Mouse (Mus musculus): ENCODE measurements at regions not wholly inside any gene's neighbourhood (a gene's known extent, or its start where the extent isn't known, plus 50 kb on each side); places are given as distances from the start of the nearest gene placed in this dataset.

GRCm38 (mm10) chr5:12910741-12911140 is 214.5 kb upstream of the Sema3a start:
- ATAC-seq (ENCODE audit: low FRiP score, low TSS enrichment) = no peak
- no peak for TF ChIP-seq EP300 (optimal IDR thresholded peaks at IDR 0.05)
- TF ChIP-seq CTCF (IDR thresholded peaks at IDR 0.05; ENCODE audit: low read depth) = no peak
- no peak for DNase-seq (ENCODE audit: low spot score)
- no peak overlapping the region for H3K9ac ChIP-seq (ENCODE audit: low read length)
- H3K36me3 ChIP-seq (ENCODE audit: control insufficient read depth, insufficient read depth, low read length) = no peaks in the 10 kb centered on the region
- no peak overlapping the region for H3K4me2 ChIP-seq (replicated peaks; ENCODE audit: low read depth)
- no peaks in the 10 kb centered on the region for H3K9me3 ChIP-seq (ENCODE audit: control insufficient read depth, low read length)
- H3K27ac ChIP-seq (replicated peaks) = no peak overlapping the region
- no peaks in the 10 kb centered on the region for H3K4me1 ChIP-seq (replicated peaks; ENCODE audit: control insufficient read depth, insufficient read depth)
- H3K4me3 ChIP-seq (ENCODE audit: low read depth, low read length) = no peak overlapping the region
- no peaks in the 10 kb centered on the region for H3K27me3 ChIP-seq (ENCODE audit: control insufficient read depth, insufficient read depth, low read length)

DNA sequence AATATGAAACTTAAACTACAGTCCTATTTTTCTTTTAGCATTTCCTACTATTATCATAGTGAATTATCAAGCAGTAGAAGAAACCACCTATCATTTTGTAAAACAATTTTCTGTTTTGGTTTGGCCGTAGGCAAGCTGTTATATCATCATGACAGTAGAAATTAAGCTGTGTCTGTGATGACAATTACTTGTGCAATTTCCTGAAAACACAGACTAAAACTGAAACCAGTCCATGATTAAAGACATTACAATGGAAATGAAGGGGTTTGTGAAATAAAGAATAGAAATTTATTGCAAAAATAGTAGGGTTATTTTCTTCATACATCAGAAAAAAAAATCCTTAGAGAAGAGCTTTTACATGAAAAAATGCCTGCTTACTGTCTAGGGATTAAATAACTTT is 210.8 kb upstream of the Sema3a start:
- Histone ChIP-seq H3K4me3 (ENCODE audit: low read depth, low read length) (no peak overlapping the region), H3K27ac (replicated peaks) (no peak overlapping the region), H3K4me2 (replicated peaks; ENCODE audit: low read depth) (no peak overlapping the region), H3K4me1 (replicated peaks; ENCODE audit: control insufficient read depth, insufficient read depth) (no peaks in the 10 kb centered on the region), H3K27me3 (ENCODE audit: control insufficient read depth, insufficient read depth, low read length) (no peaks in the 10 kb centered on the region), H3K9me3 (ENCODE audit: control insufficient read depth, low read length) (no peaks in the 10 kb centered on the region), H3K36me3 (ENCODE audit: control insufficient read depth, insufficient read depth, low read length) (no peaks in the 10 kb centered on the region), H3K9ac (ENCODE audit: low read length) (no peak overlapping the region)
- WGBS = 58% methylated on average over 1 of the region's 1 CpGs
- DNase-seq (ENCODE audit: low spot score) (no peak), ATAC-seq (ENCODE audit: low FRiP score, low TSS enrichment) (no peak)
- TF ChIP-seq CTCF (IDR thresholded peaks at IDR 0.05; ENCODE audit: low read depth) (no peak), EP300 (optimal IDR thresholded peaks at IDR 0.05) (no peak)

DNA sequence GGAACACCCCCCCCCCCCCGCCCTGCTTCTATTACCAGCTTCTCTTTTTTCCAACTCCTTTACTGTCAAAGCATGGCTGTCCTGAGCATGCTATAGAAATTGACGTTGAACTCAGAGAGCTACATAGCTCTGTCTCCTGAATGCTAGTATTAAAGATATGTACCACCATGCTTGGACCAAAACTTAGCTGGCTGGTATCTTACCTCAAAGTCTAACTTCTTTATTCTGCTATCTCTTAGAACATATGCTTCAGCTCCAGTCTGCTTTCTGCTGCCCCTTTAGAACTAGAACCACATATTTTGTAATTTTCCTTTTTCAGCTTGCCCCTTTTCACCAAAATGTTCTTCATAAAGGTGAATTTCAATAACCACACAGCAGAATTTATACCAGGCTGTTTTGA is 205.9 kb upstream of the Sema3a start:
- H3K4me2 ChIP-seq (replicated peaks; ENCODE audit: low read depth) = no peak overlapping the region
- no peaks in the 10 kb centered on the region for H3K4me1 ChIP-seq (replicated peaks; ENCODE audit: control insufficient read depth, insufficient read depth)
- WGBS = 81% methylated on average over 2 of the region's 2 CpGs
- TF ChIP-seq CTCF (IDR thresholded peaks at IDR 0.05; ENCODE audit: low read depth) (no peak), EP300 (optimal IDR thresholded peaks at IDR 0.05) (no peak)
- no peak overlapping the region for H3K9ac ChIP-seq (ENCODE audit: low read length)
- ATAC-seq (ENCODE audit: low FRiP score, low TSS enrichment) (no peak), DNase-seq (ENCODE audit: low spot score) (no peak)
- no peaks in the 10 kb centered on the region for H3K9me3 ChIP-seq (ENCODE audit: control insufficient read depth, low read length)
- no peaks in the 10 kb centered on the region for H3K27me3 ChIP-seq (ENCODE audit: control insufficient read depth, insufficient read depth, low read length)
- no peak overlapping the region for H3K4me3 ChIP-seq (ENCODE audit: low read depth, low read length)
- H3K36me3 ChIP-seq (ENCODE audit: control insufficient read depth, insufficient read depth, low read length) = no peaks in the 10 kb centered on the region
- H3K27ac ChIP-seq (replicated peaks) = no peak overlapping the region

DNA sequence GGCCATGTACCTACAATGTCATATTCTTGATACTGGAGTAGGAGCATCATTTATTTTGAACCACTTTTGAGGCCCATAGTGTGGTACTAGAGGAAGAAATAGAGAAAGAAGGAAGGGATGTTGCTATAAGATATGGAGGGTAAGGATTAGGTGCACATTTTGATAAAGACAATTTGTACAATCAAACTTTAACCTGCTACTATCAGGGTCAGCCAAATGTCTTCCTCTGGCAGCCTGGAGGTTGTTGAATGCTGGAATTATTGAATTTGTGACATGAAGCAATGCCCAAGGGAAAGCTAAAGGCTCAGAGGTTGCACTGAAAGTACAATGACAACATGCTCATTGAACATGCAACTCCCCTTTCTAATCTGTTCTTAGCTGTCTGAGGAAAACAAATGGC is 202.3 kb upstream of the Sema3a start:
- DNase-seq (ENCODE audit: low spot score) = no peak
- no peak for ATAC-seq (ENCODE audit: low FRiP score, low TSS enrichment)
- no peaks in the 10 kb centered on the region for H3K9me3 ChIP-seq (ENCODE audit: control insufficient read depth, low read length)
- TF ChIP-seq EP300 (optimal IDR thresholded peaks at IDR 0.05) (no peak), CTCF (IDR thresholded peaks at IDR 0.05; ENCODE audit: low read depth) (no peak)
- no peak overlapping the region for H3K4me2 ChIP-seq (replicated peaks; ENCODE audit: low read depth)
- H3K36me3 ChIP-seq (ENCODE audit: control insufficient read depth, insufficient read depth, low read length) = no peaks in the 10 kb centered on the region
- no peaks in the 10 kb centered on the region for H3K27me3 ChIP-seq (ENCODE audit: control insufficient read depth, insufficient read depth, low read length)
- H3K27ac ChIP-seq (replicated peaks) = no peak overlapping the region
- H3K4me3 ChIP-seq (ENCODE audit: low read depth, low read length) = no peak overlapping the region
- no peaks in the 10 kb centered on the region for H3K4me1 ChIP-seq (replicated peaks; ENCODE audit: control insufficient read depth, insufficient read depth)
- no peak overlapping the region for H3K9ac ChIP-seq (ENCODE audit: low read length)

DNA sequence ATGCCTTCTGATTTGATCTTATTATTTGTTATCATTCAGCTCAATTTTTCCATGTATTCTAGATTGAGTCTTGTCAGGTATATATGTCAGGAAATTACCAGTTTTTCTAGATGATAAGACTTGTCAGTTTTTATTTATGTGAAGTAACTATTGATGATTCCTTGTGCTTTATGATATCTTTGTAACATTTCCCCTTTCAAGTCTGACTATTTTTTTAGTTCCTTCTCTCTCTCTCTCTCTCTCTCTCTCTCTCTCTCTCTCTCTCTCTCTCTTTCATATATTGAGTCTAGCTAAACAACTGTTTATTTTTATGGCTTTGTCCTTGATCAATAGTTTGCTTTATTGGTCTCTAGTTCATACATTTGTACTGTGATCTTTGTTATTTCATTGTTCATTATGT is 199.7 kb upstream of the Sema3a start:
- TF ChIP-seq EP300 (optimal IDR thresholded peaks at IDR 0.05) (no peak), CTCF (IDR thresholded peaks at IDR 0.05; ENCODE audit: low read depth) (no peak)
- Histone ChIP-seq H3K4me3 (ENCODE audit: low read depth, low read length) (no peak overlapping the region), H3K4me1 (replicated peaks; ENCODE audit: control insufficient read depth, insufficient read depth) (no peaks in the 10 kb centered on the region), H3K4me2 (replicated peaks; ENCODE audit: low read depth) (no peak overlapping the region), H3K9me3 (ENCODE audit: control insufficient read depth, low read length) (no peaks in the 10 kb centered on the region), H3K36me3 (ENCODE audit: control insufficient read depth, insufficient read depth, low read length) (no peaks in the 10 kb centered on the region), H3K27me3 (ENCODE audit: control insufficient read depth, insufficient read depth, low read length) (no peaks in the 10 kb centered on the region), H3K27ac (replicated peaks) (no peak overlapping the region), H3K9ac (ENCODE audit: low read length) (no peak overlapping the region)
- ATAC-seq (ENCODE audit: low FRiP score, low TSS enrichment) (no peak), DNase-seq (ENCODE audit: low spot score) (no peak)

DNA sequence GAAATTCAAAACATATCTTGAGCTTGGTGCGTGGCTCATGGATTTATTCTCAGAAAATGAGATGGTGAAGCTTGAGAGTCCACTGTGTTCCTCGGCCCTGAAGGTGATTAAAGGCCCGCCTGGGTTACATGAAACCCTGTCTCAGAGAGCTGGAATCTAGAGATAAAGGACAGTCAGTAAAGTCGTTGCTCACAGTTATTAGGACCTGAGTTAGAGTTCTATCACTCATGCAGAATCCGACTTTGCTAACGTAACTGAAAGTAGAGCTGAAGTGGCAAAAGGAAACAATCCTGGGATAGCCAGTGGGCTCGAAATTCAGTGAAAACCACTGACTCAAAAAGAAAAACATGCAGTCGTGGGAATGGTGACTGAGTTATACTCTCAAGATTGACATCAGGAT is 198.9 kb upstream of the Sema3a start:
- no peak overlapping the region for H3K4me2 ChIP-seq (replicated peaks; ENCODE audit: low read depth)
- no peaks in the 10 kb centered on the region for H3K9me3 ChIP-seq (ENCODE audit: control insufficient read depth, low read length)
- H3K4me3 ChIP-seq (ENCODE audit: low read depth, low read length) = no peak overlapping the region
- no peaks in the 10 kb centered on the region for H3K4me1 ChIP-seq (replicated peaks; ENCODE audit: control insufficient read depth, insufficient read depth)
- no peak overlapping the region for H3K9ac ChIP-seq (ENCODE audit: low read length)
- H3K27me3 ChIP-seq (ENCODE audit: control insufficient read depth, insufficient read depth, low read length) = no peaks in the 10 kb centered on the region
- WGBS = 75% methylated on average over 8 of the region's 8 CpGs
- DNase-seq (ENCODE audit: low spot score) (no peak), ATAC-seq (ENCODE audit: low FRiP score, low TSS enrichment) (no peak)
- TF ChIP-seq EP300 (optimal IDR thresholded peaks at IDR 0.05) = no peak
- no peaks in the 10 kb centered on the region for H3K36me3 ChIP-seq (ENCODE audit: control insufficient read depth, insufficient read depth, low read length)
- H3K27ac ChIP-seq (replicated peaks) = no peak overlapping the region

- WGBS = 92% methylated on average over 3 of the region's 3 CpGs
- Histone ChIP-seq H3K27me3 (ENCODE audit: control insufficient read depth, insufficient read depth, low read length) (no peaks in the 10 kb centered on the region), H3K9me3 (ENCODE audit: control insufficient read depth, low read length) (no peaks in the 10 kb centered on the region), H3K4me3 (ENCODE audit: low read depth, low read length) (no peak overlapping the region), H3K9ac (ENCODE audit: low read length) (no peak overlapping the region), H3K4me1 (replicated peaks; ENCODE audit: control insufficient read depth, insufficient read depth) (no peaks in the 10 kb centered on the region), H3K36me3 (ENCODE audit: control insufficient read depth, insufficient read depth, low read length) (no peaks in the 10 kb centered on the region), H3K4me2 (replicated peaks; ENCODE audit: low read depth) (no peak overlapping the region), H3K27ac (replicated peaks) (no peak overlapping the region)
- no peak for DNase-seq (ENCODE audit: low spot score)
- TF ChIP-seq EP300 (optimal IDR thresholded peaks at IDR 0.05) (no peak), CTCF (IDR thresholded peaks at IDR 0.05; ENCODE audit: low read depth) (no peak)
- ATAC-seq (ENCODE audit: low FRiP score, low TSS enrichment) = no peak
Measured at GRCm38 (mm10) chr5:12927247-12927646, 198.0 kb upstream of the Sema3a start.

Measured in stomach, postnatal 0 days (tissue).